Mouse (Mus musculus): ENCODE measurements around the gene Man1a2. TPM values are rescaled to one million over a fixed set of nuclear protein-coding genes. Genes with fewer than 3 reads are reported as not detected.

Gene Man1a2
- polyA plus RNA-seq, 1 experiment from 2014 or later = 46.8 TPM

GRCm38 (mm10) chr3:100681448-100682092 lies 3.7 kb downstream of the Man1a2 start:
- 11% methylated on average over 11 of the region's 11 CpGs for WGBS
- ATAC-seq (ENCODE audit: low FRiP score, low read depth) = no peak
- no peaks in the 10 kb centered on the region for H3K36me3 ChIP-seq

GRCm38 (mm10) chr3:100680226-100680625 lies 5.1 kb downstream of the Man1a2 start:
- WGBS = 80% methylated on average over 2 of the region's 2 CpGs
- H3K4me1 ChIP-seq (replicated peaks) = peaks cover 23% of the 10 kb centered on the region
- no peak for ATAC-seq (ENCODE audit: low FRiP score, low read depth)
- H3K9me3 ChIP-seq = no peaks in the 10 kb centered on the region
- H3K27me3 ChIP-seq = no peaks in the 10 kb centered on the region
- no peak overlapping the region for H3K4me3 ChIP-seq
- no peak overlapping the region for H3K27ac ChIP-seq (replicated peaks)
- 0 out of 2 replicates have a peak overlapping the region, but pooled peaks have one; percentile 6 for H3K4me2 ChIP-seq
- H3K36me3 ChIP-seq = no peaks in the 10 kb centered on the region
- no peak overlapping the region for H3K9ac ChIP-seq

More at GRCm38 (mm10) chr3:100681448-100682092, 3.7 kb downstream of the Man1a2 start:
- 0 out of 2 replicates have a peak overlapping the region, but pooled peaks have one; percentile 5 for H3K9ac ChIP-seq
- H3K4me2 ChIP-seq = peak overlapping the region; percentile 93
- peaks cover 29% of the 10 kb centered on the region for H3K4me1 ChIP-seq (replicated peaks)
- no peaks in the 10 kb centered on the region for H3K27me3 ChIP-seq
- H3K27ac ChIP-seq (replicated peaks) = no peak overlapping the region
- H3K9me3 ChIP-seq = no peaks in the 10 kb centered on the region
- peak overlapping the region; percentile 42 for H3K4me3 ChIP-seq

- H3K27me3 ChIP-seq = no peaks in the 10 kb centered on the region
- WGBS = 90% methylated on average over 6 of the region's 6 CpGs
- no peak overlapping the region for H3K4me2 ChIP-seq
- no peak overlapping the region for H3K9ac ChIP-seq
- no peak for ATAC-seq (ENCODE audit: low FRiP score, low read depth)
- H3K4me1 ChIP-seq (replicated peaks) = peaks cover 23% of the 10 kb centered on the region
- H3K27ac ChIP-seq (replicated peaks) = no peak overlapping the region
- H3K4me3 ChIP-seq = no peak overlapping the region
- no peaks in the 10 kb centered on the region for H3K9me3 ChIP-seq
- no peaks in the 10 kb centered on the region for H3K36me3 ChIP-seq
These were observed 6.2 kb downstream of the Man1a2 start for GRCm38 (mm10) chr3:100678951-100679570.

GRCm38 (mm10) chr3:100675146-100675545 lies 10.2 kb downstream of the Man1a2 start:
- Histone ChIP-seq H3K27me3 (no peaks in the 10 kb centered on the region), H3K9ac (no peak overlapping the region), H3K4me2 (no peak overlapping the region), H3K9me3 (no peaks in the 10 kb centered on the region), H3K36me3 (no peaks in the 10 kb centered on the region), H3K4me1 (replicated peaks) (peaks cover under 1% of the 10 kb centered on the region), H3K4me3 (no peak overlapping the region), H3K27ac (replicated peaks) (no peak overlapping the region)
- no peak for ATAC-seq (ENCODE audit: low FRiP score, low read depth)
- WGBS = 86% methylated on average over 4 of the region's 4 CpGs

GRCm38 (mm10) chr3:100670412-100670811 lies 14.9 kb downstream of the Man1a2 start:
- H3K27ac ChIP-seq (replicated peaks) = no peak overlapping the region
- no peak overlapping the region for H3K9ac ChIP-seq
- H3K4me2 ChIP-seq = no peak overlapping the region
- H3K27me3 ChIP-seq = no peaks in the 10 kb centered on the region
- ATAC-seq (ENCODE audit: low FRiP score, low read depth) = no peak
- no peaks in the 10 kb centered on the region for H3K9me3 ChIP-seq
- WGBS = 84% methylated on average over 2 of the region's 2 CpGs
- no peak overlapping the region for H3K4me3 ChIP-seq
- no peaks in the 10 kb centered on the region for H3K4me1 ChIP-seq (replicated peaks)
- H3K36me3 ChIP-seq = no peaks in the 10 kb centered on the region

- no peaks in the 10 kb centered on the region for H3K4me1 ChIP-seq (replicated peaks)
- WGBS = 89% methylated on average over 1 of the region's 1 CpGs
- no peak overlapping the region for H3K4me3 ChIP-seq
- ATAC-seq (ENCODE audit: low FRiP score, low read depth) = no peak
- H3K27me3 ChIP-seq = no peaks in the 10 kb centered on the region
- no peaks in the 10 kb centered on the region for H3K36me3 ChIP-seq
- no peak overlapping the region for H3K4me2 ChIP-seq
- no peak overlapping the region for H3K27ac ChIP-seq (replicated peaks)
- no peaks in the 10 kb centered on the region for H3K9me3 ChIP-seq
- H3K9ac ChIP-seq = no peak overlapping the region
These were observed 32.0 kb downstream of the Man1a2 start for GRCm38 (mm10) chr3:100653291-100653690.

- whole genome bisulfite sequencing = 95% methylated on average over 8 of the region's 8 CpGs
- Histone ChIP-seq H3K4me2 (no peak overlapping the region), H3K4me1 (replicated peaks) (no peaks in the 10 kb centered on the region), H3K9ac (no peak overlapping the region), H3K4me3 (no peak overlapping the region), H3K36me3 (peaks cover 6% of the 10 kb centered on the region), H3K9me3 (no peaks in the 10 kb centered on the region), H3K27me3 (no peaks in the 10 kb centered on the region), H3K27ac (replicated peaks) (no peak overlapping the region)
- ATAC-seq (ENCODE audit: low FRiP score, low read depth) = no peak
These were observed 43.7 kb downstream of the Man1a2 start for GRCm38 (mm10) chr3:100641581-100641980.

GRCm38 (mm10) chr3:100636255-100636654 lies 49.0 kb downstream of the Man1a2 start:
- H3K9ac ChIP-seq = no peak overlapping the region
- no peak overlapping the region for H3K4me2 ChIP-seq
- H3K9me3 ChIP-seq = no peaks in the 10 kb centered on the region
- ATAC-seq (ENCODE audit: low FRiP score, low read depth) = no peak
- no peak overlapping the region for H3K27ac ChIP-seq (replicated peaks)
- H3K4me3 ChIP-seq = no peak overlapping the region
- 91% methylated on average over 2 of the region's 2 CpGs for WGBS
- no peaks in the 10 kb centered on the region for H3K27me3 ChIP-seq
- H3K36me3 ChIP-seq = no peaks in the 10 kb centered on the region
- H3K4me1 ChIP-seq (replicated peaks) = no peaks in the 10 kb centered on the region

GRCm38 (mm10) chr3:100634821-100635220 lies 50.5 kb downstream of the Man1a2 start:
- H3K27ac ChIP-seq (replicated peaks) = no peak overlapping the region
- H3K9ac ChIP-seq = no peak overlapping the region
- H3K4me1 ChIP-seq (replicated peaks) = no peaks in the 10 kb centered on the region
- 91% methylated on average over 4 of the region's 4 CpGs for WGBS
- H3K9me3 ChIP-seq = no peaks in the 10 kb centered on the region
- H3K27me3 ChIP-seq = no peaks in the 10 kb centered on the region
- no peak overlapping the region for H3K4me2 ChIP-seq
- H3K36me3 ChIP-seq = no peaks in the 10 kb centered on the region
- no peak for ATAC-seq (ENCODE audit: low FRiP score, low read depth)
- H3K4me3 ChIP-seq = no peak overlapping the region

GRCm38 (mm10) chr3:100618511-100618910 lies 66.8 kb downstream of the Man1a2 start:
- Histone ChIP-seq H3K36me3 (no peaks in the 10 kb centered on the region), H3K9ac (no peak overlapping the region), H3K4me2 (no peak overlapping the region), H3K9me3 (no peaks in the 10 kb centered on the region), H3K27ac (replicated peaks) (no peak overlapping the region), H3K4me1 (replicated peaks) (no peaks in the 10 kb centered on the region), H3K27me3 (no peaks in the 10 kb centered on the region), H3K4me3 (no peak overlapping the region)
- no peak for ATAC-seq (ENCODE audit: low FRiP score, low read depth)
- 88% methylated on average over 4 of the region's 4 CpGs for WGBS

- H3K4me2 ChIP-seq = no peak overlapping the region
- no peak overlapping the region for H3K9ac ChIP-seq
- no peak overlapping the region for H3K27ac ChIP-seq (replicated peaks)
- H3K36me3 ChIP-seq = no peaks in the 10 kb centered on the region
- no peaks in the 10 kb centered on the region for H3K4me1 ChIP-seq (replicated peaks)
- H3K9me3 ChIP-seq = no peaks in the 10 kb centered on the region
- no peak overlapping the region for H3K4me3 ChIP-seq
- no peak for ATAC-seq (ENCODE audit: low FRiP score, low read depth)
- H3K27me3 ChIP-seq = no peaks in the 10 kb centered on the region
- 79% methylated on average over 1 of the region's 1 CpGs for WGBS
These were observed 74.4 kb downstream of the Man1a2 start for GRCm38 (mm10) chr3:100610916-100611315.

- WGBS = 95% methylated on average over 2 of the region's 2 CpGs
- H3K27ac ChIP-seq (replicated peaks) = no peak overlapping the region
These were observed 80.8 kb downstream of the Man1a2 start for GRCm38 (mm10) chr3:100604539-100604938.

More at GRCm38 (mm10) chr3:100604539-100604938, 80.8 kb downstream of the Man1a2 start:
- Histone ChIP-seq H3K4me1 (replicated peaks) (no peaks in the 10 kb centered on the region), H3K4me3 (no peak overlapping the region), H3K9ac (no peak overlapping the region), H3K9me3 (peaks cover 5% of the 10 kb centered on the region; the same call in 1 of the 2 replicates), H3K4me2 (no peak overlapping the region), H3K27me3 (no peaks in the 10 kb centered on the region), H3K36me3 (peaks cover 4% of the 10 kb centered on the region; the same call in 1 of the 2 replicates)
- ATAC-seq (ENCODE audit: low FRiP score, low read depth) = no peak; the same call in 1 of the 2 replicates

All from hindbrain, embryonic 15.5 days (tissue).